Mouse (Mus musculus) kidney, adult 2 months (tissue): ENCODE measurements around the gene Pck2.

Experiments used
- CTCF ChIP-seq: fragments of 200-500 bp; conservative IDR thresholded peaks from 2 replicates; pipeline ENCODE4 v1.5.1; 2011; ENCODE audit warnings: low read depth, mild to moderate bottlenecking, control low read depth, low read length, moderate library complexity, mixed read lengths; ENCODE audit not compliant: insufficient read depth, insufficient read length
- POLR2A ChIP-seq: fragments of 200-500 bp; IDR thresholded peaks from one replicate; pipeline ENCODE4 v1.6.1; 2011; ENCODE audit warnings: low read depth, low read length, control low read depth

DNA sequence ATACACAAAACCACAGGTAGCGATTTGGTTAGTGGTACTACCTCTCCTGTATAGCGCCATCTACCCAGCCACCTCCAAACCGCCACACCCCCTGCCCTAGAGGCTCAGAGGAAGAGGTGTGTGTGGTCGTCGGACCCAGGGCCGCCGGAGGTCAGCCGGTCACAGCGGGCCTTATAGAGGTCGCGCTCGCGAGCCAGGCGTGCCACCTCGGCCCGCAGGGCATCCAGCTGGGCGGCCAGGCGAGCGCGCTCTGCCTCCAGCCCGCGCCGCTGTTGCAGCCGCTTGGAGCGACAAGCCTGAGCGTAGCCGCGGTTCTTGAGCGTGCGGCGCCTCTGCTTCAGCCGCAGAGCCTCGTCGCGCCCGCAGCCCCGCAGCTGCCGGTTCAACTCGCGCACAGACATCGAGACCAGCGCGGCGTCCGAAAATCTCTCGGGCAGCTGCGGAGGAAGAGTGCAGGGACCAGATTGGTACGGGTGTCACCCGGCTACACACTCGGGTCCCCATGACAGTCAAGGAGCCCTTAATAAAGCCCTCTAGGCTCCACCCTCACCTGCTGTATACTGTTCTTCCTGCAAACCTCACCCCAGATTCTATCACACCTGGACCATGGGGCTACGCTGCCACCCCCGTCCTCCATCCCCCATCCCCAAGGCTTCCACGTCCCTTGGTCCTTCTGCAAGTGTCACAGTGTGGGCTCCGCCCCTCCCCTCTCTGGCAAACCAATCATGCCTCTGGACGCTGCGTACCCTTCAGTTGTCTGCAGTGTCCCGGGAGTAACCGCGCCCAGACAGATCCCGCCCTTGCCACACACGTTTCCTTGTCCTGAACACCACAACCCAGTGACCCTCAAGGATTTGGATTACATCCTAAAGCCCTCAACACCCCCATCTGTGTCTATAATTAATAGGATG, 19.4 kb upstream of the Pck2 start:
- TF ChIP-seq CTCF, result no peak
- no peak for TF ChIP-seq POLR2A
